Mouse (Mus musculus) cerebellum, adult 2 months (tissue): ENCODE measurements around the gene Pm20d1.

Source experiments
- CTCF ChIP-seq: fragments of 200-500 bp; IDR thresholded peaks from 2 replicates; pipeline ENCODE4 v1.5.1; 2011; ENCODE audit warnings: low read depth, mild to moderate bottlenecking, control low read depth, low read length, moderate library complexity, borderline replicate concordance; ENCODE audit not compliant: insufficient read depth
- POLR2A ChIP-seq: fragments of 200-500 bp; IDR thresholded peaks from 2 replicates; pipeline ENCODE4 v1.6.1; 2011; ENCODE audit warnings: low read length, control low read depth, borderline replicate concordance; ENCODE audit not compliant: insufficient read depth

DNA sequence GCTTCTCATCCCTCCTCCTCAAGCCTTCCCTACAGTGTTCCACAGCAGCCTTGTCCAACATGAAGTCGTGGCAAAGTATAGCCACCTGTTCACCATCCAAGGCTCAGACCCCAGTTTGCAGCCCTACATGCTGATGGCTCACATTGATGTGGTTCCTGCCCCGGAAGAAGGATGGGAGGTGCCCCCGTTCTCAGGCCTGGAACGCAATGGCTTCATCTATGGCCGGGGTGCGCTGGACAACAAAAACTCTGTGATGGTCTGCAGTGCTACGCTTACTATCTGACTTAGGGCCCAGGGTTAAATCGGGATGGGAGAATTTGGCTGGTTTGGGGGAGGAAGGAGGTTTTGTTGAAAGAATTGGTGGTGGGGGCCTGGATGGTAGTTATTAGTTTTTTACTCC, 3.9 kb downstream of the Pm20d1 start:
- no peak for TF ChIP-seq CTCF
- TF ChIP-seq POLR2A, result no peak
